Mouse (Mus musculus) liver, embryonic 14.5 days (tissue): ENCODE data around the gene Naaladl2.

Source experiments
- CTCF ChIP-seq: IDR thresholded peaks from 2 replicates; pipeline ENCODE4 v1.5.1; 2016; ENCODE audit warnings: antibody characterized with exemption, low read depth, control low read depth
- EP300 ChIP-seq: IDR thresholded peaks from 2 replicates; pipeline ENCODE4 v1.6.1; 2016; ENCODE audit warnings: antibody characterized with exemption, low read depth

DNA sequence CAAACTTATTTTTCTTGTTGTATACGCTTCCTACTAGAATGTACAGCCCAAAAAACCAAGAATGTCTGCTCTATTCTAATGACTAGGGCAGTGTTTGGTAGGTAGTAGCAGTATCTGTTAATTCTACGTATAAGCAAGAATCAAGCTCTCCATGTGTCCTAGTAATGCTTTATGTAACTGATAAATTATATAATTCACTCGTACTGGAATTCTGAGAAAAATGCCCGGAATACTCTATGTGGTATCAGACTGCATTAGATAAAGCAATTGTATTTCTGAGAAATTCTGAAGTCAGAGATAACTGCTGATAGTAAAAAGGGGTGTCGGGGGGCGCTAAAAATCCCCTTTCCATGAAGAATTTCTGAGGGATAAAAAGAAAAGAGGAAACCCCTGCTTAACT, 950 bp downstream of the Naaladl2 start:
- no peak for TF ChIP-seq CTCF
- TF ChIP-seq EP300, result no peak
